Mouse (Mus musculus) MEL (cell line): Measurements from ENCODE around the gene Ikzf1. TPM values are rescaled to one million over a fixed set of nuclear protein-coding genes. Genes with fewer than 3 reads are reported as not detected.

Experiments
- DNase-seq: peaks from one replicate; pipeline ENCODE4 v3.0.0; 2011; ENCODE audit warnings: low read depth, low spot score
- H3K27ac ChIP-seq: 2 replicates; pipeline ENCODE4 v1.5.1; 2012; ENCODE audit warnings: low read depth, mild to moderate bottlenecking, control low read depth, low read length, moderate library complexity; ENCODE audit not compliant: control insufficient read depth
- H3K27me3 ChIP-seq, 2 experiments: fragments of 150-350 bp in 1 of 2; sonication (generic) in 1 of 2; 2 replicates each; pipeline ENCODE4 v1.6.1; 2012; ENCODE audit warnings: low read length in 2 of 2, mild to moderate bottlenecking in 2 of 2, improper control_type of control experiment in 1 of 2, moderate library complexity in 1 of 2; ENCODE audit not compliant: insufficient read depth in 2 of 2, control insufficient read depth in 1 of 2
- H3K36me3 ChIP-seq, 2 experiments: 2 replicates each; pipeline ENCODE4 v1.6.1; 2012 to 2014; ENCODE audit warnings: low read length in 2 of 2, improper control_type of control experiment in 1 of 2, inconsistent platforms in 1 of 2, mild to moderate bottlenecking in 1 of 2; ENCODE audit not compliant: insufficient read depth in 2 of 2, control insufficient read depth in 1 of 2
- H3K4me1 ChIP-seq, 2 experiments: fragments of 150-350 bp in 1 of 2; sonication (generic) in 1 of 2; 2 replicates each; pipeline ENCODE4 v1.6.1; 2012; ENCODE audit warnings: low read length in 2 of 2, improper control_type of control experiment in 1 of 2, mild to moderate bottlenecking in 1 of 2; ENCODE audit not compliant: insufficient read depth in 2 of 2, control insufficient read depth in 1 of 2
- H3K4me3 ChIP-seq, 2 experiments: fragments of 150-350 bp in 1 of 2; sonication (generic) in 1 of 2; 2 replicates each; pipeline ENCODE4 v1.5.1; 2012; ENCODE audit warnings: low read depth in 2 of 2, low read length in 2 of 2, mild to moderate bottlenecking in 2 of 2, moderate library complexity in 2 of 2, control low read depth in 1 of 2, improper control_type of control experiment in 1 of 2; ENCODE audit not compliant: control insufficient read depth in 1 of 2, insufficient read depth in 1 of 2
- H3K79me2 ChIP-seq: 2 replicates; pipeline ENCODE4 v1.6.1; 2012; ENCODE audit warnings: mild to moderate bottlenecking, low read length, moderate library complexity; ENCODE audit not compliant: control insufficient read depth, poor library complexity, insufficient read depth
- H3K9ac ChIP-seq: 2 replicates; pipeline ENCODE4 v1.6.1; 2012; ENCODE audit warnings: low read depth, mild to moderate bottlenecking, control low read depth, low read length, moderate library complexity; ENCODE audit not compliant: control insufficient read depth, poor library complexity, severe bottlenecking
- H3K9me3 ChIP-seq: fragments of 150-350 bp; sonication (generic); replicated peaks from 2 replicates; pipeline ENCODE4 v1.6.1; 2012; ENCODE audit warnings: mild to moderate bottlenecking, low read length, improper control_type of control experiment, moderate library complexity; ENCODE audit not compliant: insufficient read depth
- BHLHE40 ChIP-seq: IDR thresholded peaks from 2 replicates; pipeline ENCODE4 v1.6.1; 2012; ENCODE audit warnings: low read depth, mild to moderate bottlenecking, inconsistent platforms, low read length, improper control_type of control experiment, borderline replicate concordance
- CHD1 ChIP-seq: IDR thresholded peaks from 2 replicates; pipeline ENCODE4 v1.6.1; 2012; ENCODE audit warnings: low read depth, mild to moderate bottlenecking, inconsistent platforms, low read length, improper control_type of control experiment
- CHD2 ChIP-seq: IDR thresholded peaks from 2 replicates; pipeline ENCODE4 v1.6.1; 2011; ENCODE audit warnings: low read length, improper control_type of control experiment
- CTCF ChIP-seq, 3 experiments: IDR thresholded peaks in 2 of 3; conservative IDR thresholded peaks in 1 of 3; 2 replicates each; pipeline ENCODE4 v1.5.1; 2011 to 2012; ENCODE audit warnings: low read length in 3 of 3, low read depth in 2 of 3, mild to moderate bottlenecking in 2 of 3, improper control_type of control experiment in 1 of 3, inconsistent platforms in 1 of 3, mixed read lengths in 1 of 3, moderate library complexity in 1 of 3; ENCODE audit not compliant: control insufficient read depth in 1 of 3, insufficient read depth in 1 of 3, poor library complexity in 1 of 3, severe bottlenecking in 1 of 3
- E2F4 ChIP-seq: IDR thresholded peaks from 2 replicates; pipeline ENCODE4 v1.6.1; 2011; ENCODE audit warnings: low read depth, low read length, improper control_type of control experiment, borderline replicate concordance
- ELF1 ChIP-seq: IDR thresholded peaks from 2 replicates; pipeline ENCODE4 v1.6.1; 2014; ENCODE audit warnings: low read depth, mild to moderate bottlenecking, inconsistent platforms, low read length, improper control_type of control experiment, moderate library complexity
- ETS1 ChIP-seq: IDR thresholded peaks from 2 replicates; pipeline ENCODE4 v1.6.1; 2012; ENCODE audit warnings: low read depth, mild to moderate bottlenecking, inconsistent platforms, low read length, improper control_type of control experiment, moderate library complexity
- GABPA ChIP-seq: IDR thresholded peaks from 2 replicates; pipeline ENCODE4 v1.6.1; 2012; ENCODE audit warnings: low read depth, mild to moderate bottlenecking, inconsistent platforms, low read length, improper control_type of control experiment, moderate library complexity
- GATA1 ChIP-seq: IDR thresholded peaks from 2 replicates; pipeline ENCODE4 v1.6.1; 2011; ENCODE audit warnings: low read depth, low read length, improper control_type of control experiment
- HCFC1 ChIP-seq: IDR thresholded peaks from 2 replicates; pipeline ENCODE4 v1.6.1; 2012; ENCODE audit warnings: low read depth, mild to moderate bottlenecking, inconsistent platforms, low read length, improper control_type of control experiment, moderate library complexity
- KAT2A ChIP-seq: conservative IDR thresholded peaks from 2 replicates; pipeline ENCODE4 v1.6.1; 2012; ENCODE audit warnings: low read depth, low read length, improper control_type of control experiment, inconsistent platforms
- MAFK ChIP-seq: IDR thresholded peaks from 2 replicates; pipeline ENCODE4 v1.6.1; 2011; ENCODE audit warnings: low read depth, mild to moderate bottlenecking, low read length, improper control_type of control experiment, borderline replicate concordance
- MAX ChIP-seq: IDR thresholded peaks from 2 replicates; pipeline ENCODE4 v1.6.1; 2011; ENCODE audit warnings: low read length, improper control_type of control experiment
- MAZ ChIP-seq: IDR thresholded peaks from 2 replicates; pipeline ENCODE4 v1.6.1; 2012; ENCODE audit warnings: low read depth, mild to moderate bottlenecking, inconsistent platforms, low read length, improper control_type of control experiment
- MEF2A ChIP-seq: IDR thresholded peaks from 2 replicates; pipeline ENCODE4 v1.6.1; 2014; ENCODE audit warnings: low read depth, mild to moderate bottlenecking, inconsistent platforms, low read length, improper control_type of control experiment; ENCODE audit not compliant: poor library complexity, insufficient replicate concordance, severe bottlenecking; ENCODE audit errors: extremely low read depth
- MXI1 ChIP-seq: IDR thresholded peaks from 2 replicates; pipeline ENCODE4 v1.6.1; 2011; ENCODE audit warnings: mild to moderate bottlenecking, low read depth, low read length, improper control_type of control experiment
- MYB ChIP-seq: IDR thresholded peaks from 2 replicates; pipeline ENCODE4 v1.6.1; 2011; ENCODE audit warnings: mild to moderate bottlenecking, low read depth, low read length, improper control_type of control experiment
- MYC ChIP-seq: IDR thresholded peaks from 2 replicates; pipeline ENCODE4 v1.6.1; 2011; ENCODE audit warnings: low read depth, mild to moderate bottlenecking, low read length, improper control_type of control experiment, moderate library complexity
- NELFE ChIP-seq: IDR thresholded peaks from 2 replicates; pipeline ENCODE4 v1.6.1; 2011; ENCODE audit warnings: low read depth, low read length, improper control_type of control experiment
- NRF1 ChIP-seq: IDR thresholded peaks from 2 replicates; pipeline ENCODE4 v1.6.1; 2014; ENCODE audit warnings: low read depth, mild to moderate bottlenecking, inconsistent platforms, low read length, improper control_type of control experiment, moderate library complexity; ENCODE audit not compliant: poor library complexity, insufficient read depth, severe bottlenecking
- POLR2A ChIP-seq, 2 experiments: IDR thresholded peaks; 2 replicates each; pipeline ENCODE4 v1.6.1; 2011 to 2012; ENCODE audit warnings: low read length in 2 of 2, mild to moderate bottlenecking in 2 of 2, control low read depth in 1 of 2, improper control_type of control experiment in 1 of 2, low read depth in 1 of 2, moderate library complexity in 1 of 2; ENCODE audit not compliant: control insufficient read depth in 1 of 2, insufficient read depth in 1 of 2, poor library complexity in 1 of 2
- POLR2AphosphoS2 ChIP-seq: IDR thresholded peaks from 2 replicates; pipeline ENCODE4 v1.6.1; 2011; ENCODE audit warnings: low read length, improper control_type of control experiment
- POLR2AphosphoS5 ChIP-seq: IDR thresholded peaks from 2 replicates; pipeline ENCODE4 v1.6.1; 2012; ENCODE audit warnings: low read depth, borderline replicate concordance, mild to moderate bottlenecking, inconsistent platforms, low read length, moderate library complexity, mixed read lengths
- RAD21 ChIP-seq: IDR thresholded peaks from 2 replicates; pipeline ENCODE4 v1.6.1; 2011; ENCODE audit warnings: mild to moderate bottlenecking, low read depth, low read length, improper control_type of control experiment
- RCOR1 ChIP-seq: IDR thresholded peaks from 2 replicates; pipeline ENCODE4 v1.6.1; 2012; ENCODE audit warnings: low read depth, mild to moderate bottlenecking, inconsistent platforms, low read length, improper control_type of control experiment
- SIN3A ChIP-seq: IDR thresholded peaks from 2 replicates; pipeline ENCODE4 v1.6.1; 2012; ENCODE audit warnings: low read length, improper control_type of control experiment, inconsistent platforms
- SMC3 ChIP-seq: IDR thresholded peaks from 2 replicates; pipeline ENCODE4 v1.6.1; 2011; ENCODE audit warnings: low read depth, low read length, improper control_type of control experiment
- TAL1 ChIP-seq: IDR thresholded peaks from 2 replicates; pipeline ENCODE4 v1.6.1; 2012; ENCODE audit warnings: mild to moderate bottlenecking, inconsistent platforms, low read length, moderate library complexity, mixed read lengths
- TBP ChIP-seq: IDR thresholded peaks from 2 replicates; pipeline ENCODE4 v1.8.0; 2011; ENCODE audit warnings: low read depth, low read length, improper control_type of control experiment
- TCF12 ChIP-seq: IDR thresholded peaks from 2 replicates; pipeline ENCODE4 v1.6.1; 2014; ENCODE audit warnings: low read depth, mild to moderate bottlenecking, inconsistent platforms, low read length, improper control_type of control experiment, moderate library complexity
- UBTF ChIP-seq: IDR thresholded peaks from 2 replicates; pipeline ENCODE4 v1.6.1; 2012; ENCODE audit warnings: low read depth, mild to moderate bottlenecking, inconsistent platforms, low read length, improper control_type of control experiment, moderate library complexity, borderline replicate concordance; ENCODE audit not compliant: insufficient read depth
- USF2 ChIP-seq, 2 experiments: IDR thresholded peaks; 2 replicates each; pipeline ENCODE4 v1.6.1; 2011 to 2012; ENCODE audit warnings: improper control_type of control experiment in 2 of 2, low read length in 2 of 2, borderline replicate concordance in 1 of 2, inconsistent platforms in 1 of 2, low read depth in 1 of 2, mild to moderate bottlenecking in 1 of 2; ENCODE audit not compliant: insufficient read depth in 1 of 2
- ZMIZ1 ChIP-seq: IDR thresholded peaks from 2 replicates; pipeline ENCODE4 v1.6.1; 2012; ENCODE audit warnings: low read depth, mild to moderate bottlenecking, inconsistent platforms, low read length, improper control_type of control experiment, moderate library complexity
- polyA plus RNA-seq, 2 experiments: library from polyadenylated mRNA; stranded (reverse) in 1 of 2; unstranded in 1 of 2; fragments of >175 nt in 1 of 2; fragments of >200 nt in 1 of 2; gene quantifications; 2 replicates each; pipeline versions ENCODE4 v1.2.1 to v1.2.4; 2012; ENCODE audit warnings: low replicate concordance in 2 of 2, low read depth in 1 of 2; ENCODE audit not compliant: insufficient read length in 2 of 2, insufficient read depth in 1 of 2, missing spikeins in 1 of 2
- total RNA-seq: library from RNA; depleted of rRNA; stranded (reverse); fragments of 300-350 nt; gene quantifications from 2 replicates; pipeline ENCODE4 v1.2.3, GENCODE M21; 2012

The Ikzf1 gene
- total and polyA plus RNA-seq, 3 experiments = 28.0 to 128 (median 90.6) TPM

- peak overlapping the region; percentile 95 for H3K27ac ChIP-seq
- no peak for TF ChIP-seq USF2 (IDR thresholded peaks at IDR 0.05; ENCODE audit: borderline replicate concordance in 1 of 2, insufficient read depth in 1 of 2, low read depth in 1 of 2, low read length in 2 of 2)
- TF ChIP-seq UBTF = peak; percentile 95; the same call in 1 of the 2 replicates
- TF ChIP-seq TAL1 = no peak
- no peak; the same call in none of the 2 replicates for TF ChIP-seq SIN3A
- no peak for TF ChIP-seq GATA1
- TF ChIP-seq MYC = no peak; the same call in 1 of the 2 replicates
- peak; percentile 45 to 89; a peak in 3 of 4 replicates for TF ChIP-seq POLR2A (IDR thresholded peaks at IDR 0.05; ENCODE audit: control insufficient read depth in 1 of 2, insufficient read depth in 1 of 2, low read depth in 1 of 2, low read length in 2 of 2, poor library complexity in 1 of 2)
- TF ChIP-seq CHD1 = no peak
- no peak; the same call in 1 of the 2 replicates for TF ChIP-seq MAX
- peak; percentile 42 for TF ChIP-seq NELFE
- TF ChIP-seq E2F4 = no peak
- TF ChIP-seq MAFK = no peak
- TF ChIP-seq RCOR1 = no peak
- peak; percentile 77; the same call in 1 of the 2 replicates for TF ChIP-seq TBP
- no peak for TF ChIP-seq NRF1
- no peak for TF ChIP-seq RAD21
- peak; percentile 40; the same call in 1 of the 2 replicates for TF ChIP-seq TCF12
- no peak; the same call in none of the 2 replicates for TF ChIP-seq MXI1
- peak; percentile 11; the same call in 1 of the 2 replicates for TF ChIP-seq SMC3
- TF ChIP-seq HCFC1 = no peak
- peak; percentile 42; the same call in 1 of the 2 replicates for TF ChIP-seq ETS1
- no peak for TF ChIP-seq CHD2
- TF ChIP-seq ZMIZ1 = peak; percentile 75
- TF ChIP-seq BHLHE40 = 0 out of 2 replicates have a peak, but pooled peaks have one; percentile 34
- TF ChIP-seq POLR2AphosphoS5 = no peak
- TF ChIP-seq MYB = no peak
- TF ChIP-seq CTCF (IDR thresholded peaks at IDR 0.05 in 2 of 3, conservative IDR thresholded peaks at IDR 0.05 in 1 of 3; ENCODE audit: control insufficient read depth in 1 of 3, insufficient read depth in 1 of 3, low read depth in 2 of 3, low read length in 3 of 3, poor library complexity in 1 of 3, severe bottlenecking in 1 of 3) = peak in 1 of 3 experiments; percentile 50; a peak in 2 of 6 replicates
- TF ChIP-seq MAZ = no peak
- TF ChIP-seq ELF1 = peak; percentile 42; the same call in 1 of the 2 replicates
- no peak for TF ChIP-seq GABPA
- TF ChIP-seq POLR2AphosphoS2 = no peak
- no peak for TF ChIP-seq KAT2A
- TF ChIP-seq MEF2A = no peak
- peaks cover 0 to 23% of the 10 kb centered on the region in 2 experiments; a peak in 2 of 4 replicates for H3K36me3 ChIP-seq
- no peaks in the 10 kb centered on the region for H3K9me3 ChIP-seq
- peak overlapping the region; percentile 60 to 86 for H3K4me3 ChIP-seq
- H3K9ac ChIP-seq = peak overlapping the region; percentile 93
- H3K4me1 ChIP-seq = peaks cover 7 to 30% of the 10 kb centered on the region in 2 experiments
- peak; percentile 89 for DNase-seq
- H3K79me2 ChIP-seq = peaks cover 55% of the 10 kb centered on the region
- no peaks in the 10 kb centered on the region for H3K27me3 ChIP-seq
Observed at GRCm38 (mm10) chr11:11685853-11686395, 1.1 kb downstream of the Ikzf1 start.
